Mouse (Mus musculus): Measurements from ENCODE around the gene Zfp280c.

Gene Zfp280c

GRCm38 (mm10) chrX:48594099-48594760 is at the start of gene Zfp280c:
Zfp280c (minus strand) TSS chrX:48594504.
- DNase-seq: peak; percentile 73

- no peak for DNase-seq
These were observed 42.7 kb upstream of the Zfp280c start for GRCm38 (mm10) chrX:48637032-48637431.

- no peak for DNase-seq
These were observed 29.7 kb upstream of the Zfp280c start for GRCm38 (mm10) chrX:48624054-48624420.

GRCm38 (mm10) chrX:48623379-48624053 is 29.2 kb upstream of the Zfp280c start, which contains the start of gene Slc25a14:
Slc25a14 (plus strand) TSS chrX:48623413.
- DNase-seq: peak; percentile 88

GRCm38 (mm10) chrX:48623049-48623378 is 28.7 kb upstream of the Zfp280c start:
- no peak for DNase-seq

GRCm38 (mm10) chrX:48604872-48605271 is 10.6 kb upstream of the Zfp280c start:
- DNase-seq: no peak

GRCm38 (mm10) chrX:48596906-48597305 is 2.6 kb upstream of the Zfp280c start:
- no peak for DNase-seq

GRCm38 (mm10) chrX:48596053-48596452 is 1.7 kb upstream of the Zfp280c start:
- no peak for DNase-seq

- DNase-seq: peak; percentile 1
These were observed 594 bp downstream of the Zfp280c start for GRCm38 (mm10) chrX:48593721-48594098.

- DNase-seq: no peak
These were observed 11.0 kb downstream of the Zfp280c start for GRCm38 (mm10) chrX:48583332-48583731.

- peak; percentile 66 for DNase-seq
These were observed 62.1 kb downstream of the Zfp280c start for GRCm38 (mm10) chrX:48532175-48532574.

GRCm38 (mm10) chrX:48526435-48526834 is 67.9 kb downstream of the Zfp280c start:
- DNase-seq: no peak

GRCm38 (mm10) chrX:48525866-48526265 is 68.4 kb downstream of the Zfp280c start:
- peak; percentile 70 for DNase-seq

- DNase-seq: no peak
These were observed 69.0 kb downstream of the Zfp280c start for GRCm38 (mm10) chrX:48525332-48525731.

- DNase-seq: no peak
These were observed 70.8 kb downstream of the Zfp280c start for GRCm38 (mm10) chrX:48523512-48523911.

GRCm38 (mm10) chrX:48521651-48522050 is 72.7 kb downstream of the Zfp280c start:
- no peak for DNase-seq

GRCm38 (mm10) chrX:48519549-48520085 is 74.7 kb downstream of the Zfp280c start:
- DNase-seq: peak; percentile 4

- peak; percentile 69 for DNase-seq
These were observed 75.3 kb downstream of the Zfp280c start, which contains the start of gene Rab33a for GRCm38 (mm10) chrX:48518808-48519548. Rab33a (plus strand) TSS chrX:48519285.

GRCm38 (mm10) chrX:48518211-48518807 is 76.0 kb downstream of the Zfp280c start:
- DNase-seq: peak; percentile 35

GRCm38 (mm10) chrX:48513824-48514223 is 80.5 kb downstream of the Zfp280c start:
- DNase-seq: no peak

GRCm38 (mm10) chrX:48513166-48513807 is 81.0 kb downstream of the Zfp280c start, which contains the start of gene Aifm1:
Aifm1 (minus strand) TSS chrX:48513563.
- peak; percentile 93 for DNase-seq

GRCm38 (mm10) chrX:48493763-48494162 is 100.5 kb downstream of the Zfp280c start:
- no peak for DNase-seq

All from right cerebral cortex, adult 18-20 months (tissue).